8 mouse cellular contexts compared by ENCODE assay signal in the genomic region with DNA sequence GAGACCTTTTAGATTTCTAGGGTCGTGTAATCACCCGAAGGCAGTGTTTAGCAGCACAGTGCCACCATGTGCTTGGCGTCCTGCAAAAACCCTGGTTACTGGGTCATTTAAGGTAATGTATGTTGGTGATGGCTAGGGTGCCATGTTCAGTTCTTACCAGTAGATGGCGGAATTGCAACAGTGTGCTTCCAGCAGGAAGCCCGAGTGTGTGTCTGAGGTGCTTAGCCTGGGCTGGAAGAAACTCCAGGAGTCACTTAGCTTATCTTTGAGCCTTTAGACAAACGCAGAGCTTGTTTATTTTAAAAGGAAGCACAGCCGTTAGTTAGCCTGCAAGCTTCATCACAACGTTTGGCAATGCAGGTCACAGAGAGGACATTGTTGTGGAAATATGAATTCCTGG. TPM values are rescaled to one million over a fixed set of nuclear protein-coding genes. Genes with fewer than 3 reads are reported as not detected.
DNase-seq lines count a peak whose midpoint lies in the region; ATAC-seq and TF ChIP-seq lines count a peak whose summit lies in the region.

No protein-coding gene starts in this region.

- no peak overlapping the region for H3K9ac ChIP-seq in heart, embryonic 14.5 days (ENCODE audit: low read length)
- no peak overlapping the region for H3K9ac ChIP-seq in liver, embryonic 12.5 days
- no peak overlapping the region for H3K9ac ChIP-seq in neural tube, embryonic 15.5 days (replicated peaks)

- 1% methylated on average over 8 of the region's 8 CpGs for WGBS in heart, embryonic 14.5 days
- WGBS in liver, embryonic 12.5 days (ENCODE audit: insufficient replicate concordance) = 0% methylated on average over 8 of the region's 8 CpGs
- 5% methylated on average over 8 of the region's 8 CpGs for WGBS in neural tube, embryonic 15.5 days

- H3K4me1 ChIP-seq in heart, embryonic 14.5 days (ENCODE audit: control insufficient read depth in 2 of 2, insufficient read depth in 2 of 2, low read length in 2 of 2) = peaks cover 0 to 2% of the 10 kb centered on the region in 2 experiments; a peak in 2 of 4 replicates
- H3K4me1 ChIP-seq in liver, embryonic 12.5 days = no peaks in the 10 kb centered on the region
- no peaks in the 10 kb centered on the region for H3K4me1 ChIP-seq in neural tube, embryonic 15.5 days

- H3K4me3 ChIP-seq in heart, embryonic 14.5 days (ENCODE audit: control insufficient read depth in 1 of 2, insufficient read depth in 1 of 2, low read depth in 1 of 2, low read length in 2 of 2) = no peak overlapping the region
- no peak overlapping the region for H3K4me3 ChIP-seq in liver, embryonic 12.5 days
- no peak overlapping the region for H3K4me3 ChIP-seq in neural tube, embryonic 15.5 days (replicated peaks)

- no peak overlapping the region for H3K27ac ChIP-seq in heart, embryonic 14.5 days (replicated peaks in 1 of 2; ENCODE audit: control insufficient read depth in 1 of 2, insufficient read depth in 1 of 2, low read depth in 2 of 2, low read length in 2 of 2)
- H3K27ac ChIP-seq in liver, embryonic 12.5 days = no peak overlapping the region
- H3K27ac ChIP-seq in neural tube, embryonic 15.5 days (replicated peaks) = no peak overlapping the region

- no peak overlapping the region for H3K4me2 ChIP-seq in heart, embryonic 14.5 days (ENCODE audit: low read length)
- no peak overlapping the region for H3K4me2 ChIP-seq in liver, embryonic 12.5 days
- H3K4me2 ChIP-seq in neural tube, embryonic 15.5 days = no peak overlapping the region

- H3K36me3 ChIP-seq in heart, embryonic 14.5 days (ENCODE audit: control insufficient read depth, insufficient read depth, low read length) = peaks cover 30% of the 10 kb centered on the region
- H3K36me3 ChIP-seq in liver, embryonic 12.5 days = no peaks in the 10 kb centered on the region
- no peaks in the 10 kb centered on the region for H3K36me3 ChIP-seq in neural tube, embryonic 15.5 days

- TF ChIP-seq CTCF in brain, embryonic 14.5 days (IDR thresholded peaks at IDR 0.05; ENCODE audit: borderline replicate concordance, extremely low read depth, insufficient read depth, insufficient read length) = peak; percentile 83

- no peak for TF ChIP-seq POLR2A in brain, embryonic 14.5 days (IDR thresholded peaks at IDR 0.05; ENCODE audit: borderline replicate concordance, extremely low read depth, insufficient read depth, insufficient read length, poor library complexity, severe bottlenecking)

- ATAC-seq in erythroid progenitor cell, adult 5-6 weeks (replicated peaks; ENCODE audit: low FRiP score, poor library complexity, severe bottlenecking) = peak; percentile 71
- ATAC-seq in heart, embryonic 14.5 days (ENCODE audit: insufficient number of reproducible peaks, insufficient read depth, low FRiP score, low read depth) = peak; percentile 62; the same call in 1 of the 2 replicates
- peak; percentile 71 for ATAC-seq in liver, embryonic 12.5 days
- ATAC-seq in neural tube, embryonic 15.5 days (ENCODE audit: low FRiP score) = peak; percentile 68

- H3K27me3 ChIP-seq in heart, embryonic 14.5 days (ENCODE audit: control insufficient read depth, insufficient read depth, low read length) = no peaks in the 10 kb centered on the region
- 0 out of 2 replicates have a peak, but pooled peaks cover 2% of the 10 kb centered on the region for H3K27me3 ChIP-seq in liver, embryonic 12.5 days (replicated peaks)
- no peaks in the 10 kb centered on the region for H3K27me3 ChIP-seq in neural tube, embryonic 15.5 days (replicated peaks)

- peak; percentile 93 for DNase-seq in ES-CJ7 (ENCODE audit: low read depth, low spot score)
- peak; percentile 88 for DNase-seq in brain, embryonic 14.5 days (ENCODE audit: low read depth)
- DNase-seq in kidney, postnatal 14 days = peak; percentile 87
- DNase-seq in testis, postnatal 10 days (ENCODE audit: low spot score) = peak; percentile 83

- H3K9me3 ChIP-seq in heart, embryonic 14.5 days (ENCODE audit: control insufficient read depth, low read length) = no peaks in the 10 kb centered on the region
- H3K9me3 ChIP-seq in liver, embryonic 12.5 days (replicated peaks) = no peaks in the 10 kb centered on the region
- H3K9me3 ChIP-seq in neural tube, embryonic 15.5 days (replicated peaks) = 0 out of 2 replicates have a peak, but pooled peaks cover 7% of the 10 kb centered on the region

RNA-seq across cellular contexts. Expression of a gene that starts 17.7 kb away (rescaled TPM):
- polyA plus RNA-seq in brain, embryonic 14.5 days (2012; rRNA removed) = 0.64 and 1.9 TPM in 2 replicates
- total RNA-seq in erythroid progenitor cell, adult 5-6 weeks (2015; ENCODE audit: low replicate concordance) = 2.1 TPM in 1 of 2 replicates, not detected in the other
- 2.4 and 3.6 TPM in 2 replicates for total RNA-seq in erythroid progenitor cell, adult 5-6 weeks (2017; ENCODE audit: low replicate concordance)
- polyA plus RNA-seq in heart, embryonic 14.5 days (2014; fragmentation: Nextera tagmentation; extraction: Ambion mirVana) = 1.7 and 1.8 TPM in 2 replicates
- polyA plus RNA-seq in liver, embryonic 12.5 days (2016; fragmentation: Nextera tagmentation; extraction: Ambion mirVana) = 33.1 and 36.4 TPM in 2 replicates
- 1.9 and 2.4 TPM in 2 replicates for polyA plus RNA-seq in neural tube, embryonic 15.5 days (2015; fragmentation: Nextera tagmentation; extraction: Ambion mirVana)

RNA-seq across cellular contexts. Expression of a gene that starts 39.7 kb away (rescaled TPM):
- 3.4 and 5.0 TPM in 2 replicates for polyA plus RNA-seq in brain, embryonic 14.5 days (2012; rRNA removed)
- 5.9 and 21.6 TPM in 2 replicates for total RNA-seq in erythroid progenitor cell, adult 5-6 weeks (2015; ENCODE audit: low replicate concordance)
- total RNA-seq in erythroid progenitor cell, adult 5-6 weeks (2017; ENCODE audit: low replicate concordance) = 0.68 and 7.3 TPM in 2 replicates
- polyA plus RNA-seq in heart, embryonic 14.5 days (2014; fragmentation: Nextera tagmentation; extraction: Ambion mirVana) = 2,493 and 2,941 TPM in 2 replicates
- polyA plus RNA-seq in liver, embryonic 12.5 days (2016; fragmentation: Nextera tagmentation; extraction: Ambion mirVana) = 1.5 and 3.5 TPM in 2 replicates
- polyA plus RNA-seq in neural tube, embryonic 15.5 days (2015; fragmentation: Nextera tagmentation; extraction: Ambion mirVana) = 16.2 and 19.5 TPM in 2 replicates

RNA-seq across cellular contexts. Expression of a gene that starts 39.7 kb away (rescaled TPM):
- polyA plus RNA-seq in brain, embryonic 14.5 days (2012; rRNA removed) = 26.8 and 34.2 TPM in 2 replicates
- total RNA-seq in erythroid progenitor cell, adult 5-6 weeks (2015; ENCODE audit: low replicate concordance) = 76.0 and 78.4 TPM in 2 replicates
- 78.0 and 116 TPM in 2 replicates for total RNA-seq in erythroid progenitor cell, adult 5-6 weeks (2017; ENCODE audit: low replicate concordance)
- 35.6 and 39.7 TPM in 2 replicates for polyA plus RNA-seq in heart, embryonic 14.5 days (2014; fragmentation: Nextera tagmentation; extraction: Ambion mirVana)
- polyA plus RNA-seq in liver, embryonic 12.5 days (2016; fragmentation: Nextera tagmentation; extraction: Ambion mirVana) = 32.2 and 33.1 TPM in 2 replicates
- 34.8 and 39.1 TPM in 2 replicates for polyA plus RNA-seq in neural tube, embryonic 15.5 days (2015; fragmentation: Nextera tagmentation; extraction: Ambion mirVana)

Comparison
In these comparisons a context has a peak if more than half of its experiments do, and no peak if none do; other contexts are left out.
1. RNA of a gene that starts 39.7 kb away (polyA plus RNA-seq): 2,493 to 2,941 TPM in heart, embryonic 14.5 days; 16.2 to 19.5 TPM in neural tube, embryonic 15.5 days, 3.4 to 5.0 TPM in brain, embryonic 14.5 days and 1.5 to 3.5 TPM in liver, embryonic 12.5 days; every median in the first group is over 100 times any median in the second.
2. Peak in every context shown above with its lines, with median percentiles within 50 percentile points of each other: DNase-seq and ATAC-seq.